Mouse (Mus musculus) kidney, adult 2 months (tissue): Measurements from ENCODE around the gene Ccdc121.
A peak's percentile ranks its signal among the peaks of the same experiment; 100 is the strongest.

ENCODE experiments used
- CTCF ChIP-seq: fragments of 200-500 bp; conservative IDR thresholded peaks from 2 replicates; pipeline ENCODE4 v1.5.1; 2011; ENCODE audit warnings: low read depth, mild to moderate bottlenecking, control low read depth, low read length, moderate library complexity, mixed read lengths; ENCODE audit not compliant: insufficient read depth, insufficient read length
- POLR2A ChIP-seq: fragments of 200-500 bp; IDR thresholded peaks from one replicate; pipeline ENCODE4 v1.6.1; 2011; ENCODE audit warnings: low read depth, low read length, control low read depth

- TF ChIP-seq CTCF (peak; percentile 80), POLR2A (no peak)
These were observed 46.2 kb downstream of the Ccdc121 start for GRCm38 (mm10) chr1:181465027-181465426.
